Mouse (Mus musculus) lung, adult 2 months (tissue): ENCODE data around the gene Inpp4b.

ENCODE experiments used
- CTCF ChIP-seq: fragments of 200-500 bp; IDR thresholded peaks from 2 replicates; pipeline ENCODE4 v1.5.1; 2011; ENCODE audit warnings: mild to moderate bottlenecking, low read length, control low read depth; ENCODE audit not compliant: insufficient read depth
- POLR2A ChIP-seq: fragments of 200-500 bp; IDR thresholded peaks from 2 replicates; pipeline ENCODE4 v1.6.1; 2011; ENCODE audit warnings: low read depth, mild to moderate bottlenecking, control low read depth, low read length, borderline replicate concordance; ENCODE audit errors: extremely low read depth

DNA sequence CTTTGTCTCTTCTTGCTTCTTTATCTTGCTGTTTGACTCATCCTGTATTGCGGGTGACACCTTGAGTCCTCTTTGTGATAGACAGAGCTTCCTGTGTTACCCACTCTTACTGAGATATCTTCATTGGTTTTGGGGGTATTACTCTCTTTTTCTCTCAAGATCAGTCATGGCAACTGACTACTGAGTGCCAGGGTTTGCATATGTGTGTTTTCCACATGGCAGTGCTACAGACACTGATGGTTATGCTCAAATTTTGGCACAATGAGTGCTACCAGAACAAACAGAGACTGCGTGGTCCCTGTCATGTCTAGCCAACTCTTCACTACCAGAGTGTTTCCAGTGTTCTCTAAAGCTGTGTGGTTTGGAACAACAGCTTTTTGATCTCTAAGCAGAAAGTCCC is 155.3 kb downstream of the Inpp4b start:
- TF ChIP-seq CTCF (no peak), POLR2A (no peak)
